Mouse (Mus musculus) splenic B cell, adult 2 months (primary cell): Measurements from ENCODE around the gene 1700066M21Rik.

Experiments
- DNase-seq: peaks from one replicate; pipeline ENCODE4 v3.0.0-alpha.2; 2011; ENCODE audit warnings: low read depth, low spot score
- H3K27me3 ChIP-seq: 2 replicates; pipeline ENCODE4 v1.6.1; 2012; ENCODE audit warnings: mild to moderate bottlenecking, low read length, moderate library complexity, mixed read lengths; ENCODE audit not compliant: control insufficient read depth, poor library complexity, insufficient read depth, severe bottlenecking
- H3K36me3 ChIP-seq: 2 replicates; pipeline ENCODE4 v1.6.1; 2012; ENCODE audit warnings: mild to moderate bottlenecking, low read length, moderate library complexity, mixed read lengths; ENCODE audit not compliant: control insufficient read depth, poor library complexity, insufficient read depth, severe bottlenecking

1700066M21Rik gene

DNA sequence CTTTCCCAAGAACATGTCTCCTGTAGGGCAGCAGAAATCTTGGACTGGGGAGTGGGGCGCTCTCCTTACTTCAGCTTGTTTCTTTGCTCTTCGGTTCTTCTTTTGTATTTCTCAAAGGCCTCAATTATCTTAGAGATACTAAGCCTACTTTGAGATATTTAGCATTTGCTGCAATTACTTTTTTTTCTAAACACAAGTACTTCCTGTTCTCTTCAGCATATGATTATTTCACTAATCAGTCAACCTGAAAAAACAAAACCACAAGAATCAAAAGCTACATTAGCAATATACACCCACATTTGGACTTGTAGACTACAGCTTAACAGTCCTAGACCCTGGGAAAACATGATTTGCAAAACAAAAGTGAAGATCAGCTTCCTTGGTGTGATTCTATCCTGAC is 2.1 kb upstream of the 1700066M21Rik start:
- peak; percentile 57 for DNase-seq
- Histone ChIP-seq H3K36me3 (no peaks in the 10 kb centered on the region), H3K27me3 (no peaks in the 10 kb centered on the region)

DNA sequence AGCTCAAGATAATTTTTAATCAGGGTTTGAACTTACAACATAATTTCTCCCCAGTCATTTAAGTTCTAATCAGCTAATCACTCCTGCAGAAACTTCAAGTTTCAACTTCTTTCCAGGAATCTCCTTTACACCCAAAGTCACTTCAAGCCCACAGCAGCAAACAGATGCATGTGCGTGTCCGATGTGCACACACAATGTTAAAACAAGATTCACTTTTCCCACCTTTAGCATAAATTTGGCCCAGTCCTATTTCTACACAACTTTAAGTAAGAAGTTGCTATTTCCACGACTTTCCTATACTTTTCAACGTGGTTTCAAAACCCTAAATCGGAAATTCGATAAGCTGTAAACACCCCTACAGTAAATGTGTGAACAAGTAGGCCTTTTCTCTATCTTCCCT is 614 bp upstream of the 1700066M21Rik start:
- DNase-seq, result no peak
- no peaks in the 10 kb centered on the region for H3K27me3 ChIP-seq
- no peaks in the 10 kb centered on the region for H3K36me3 ChIP-seq

DNA sequence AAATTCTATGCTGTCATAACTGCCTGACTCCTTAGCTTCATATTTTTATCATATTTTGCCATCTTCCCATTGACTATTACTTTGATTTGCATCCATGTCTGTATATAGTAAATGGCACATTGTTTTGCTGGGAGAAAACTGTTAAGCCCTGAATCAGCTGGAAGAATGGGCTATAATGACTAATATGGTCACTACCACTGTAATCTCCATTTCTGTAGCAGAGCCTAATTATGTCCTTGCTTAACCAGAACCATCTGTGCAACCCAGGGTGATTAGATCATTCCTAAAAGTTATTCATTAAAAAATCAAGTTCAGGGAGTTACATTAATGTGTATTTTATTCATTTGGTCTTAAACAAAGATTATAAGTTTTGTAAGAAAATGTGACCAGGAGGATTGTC is 9.1 kb downstream of the 1700066M21Rik start:
- Histone ChIP-seq H3K36me3 (peaks cover 2% of the 10 kb centered on the region; the same call in 1 of the 2 replicates), H3K27me3 (no peaks in the 10 kb centered on the region)
- DNase-seq, result no peak

GRCm38 (mm10) chr1:57387876-57388275 is 10.5 kb downstream of the 1700066M21Rik start:
- no peak for DNase-seq
- no peaks in the 10 kb centered on the region for H3K27me3 ChIP-seq

GRCm38 (mm10) chr1:57388402-57389155 is 11.2 kb downstream of the 1700066M21Rik start:
- H3K36me3 ChIP-seq, result peaks cover 2% of the 10 kb centered on the region; the same call in 1 of the 2 replicates
- no peaks in the 10 kb centered on the region for H3K27me3 ChIP-seq
- DNase-seq, result no peak

More at GRCm38 (mm10) chr1:57387876-57388275, 10.5 kb downstream of the 1700066M21Rik start:
- peaks cover 2% of the 10 kb centered on the region; the same call in 1 of the 2 replicates for H3K36me3 ChIP-seq

DNA sequence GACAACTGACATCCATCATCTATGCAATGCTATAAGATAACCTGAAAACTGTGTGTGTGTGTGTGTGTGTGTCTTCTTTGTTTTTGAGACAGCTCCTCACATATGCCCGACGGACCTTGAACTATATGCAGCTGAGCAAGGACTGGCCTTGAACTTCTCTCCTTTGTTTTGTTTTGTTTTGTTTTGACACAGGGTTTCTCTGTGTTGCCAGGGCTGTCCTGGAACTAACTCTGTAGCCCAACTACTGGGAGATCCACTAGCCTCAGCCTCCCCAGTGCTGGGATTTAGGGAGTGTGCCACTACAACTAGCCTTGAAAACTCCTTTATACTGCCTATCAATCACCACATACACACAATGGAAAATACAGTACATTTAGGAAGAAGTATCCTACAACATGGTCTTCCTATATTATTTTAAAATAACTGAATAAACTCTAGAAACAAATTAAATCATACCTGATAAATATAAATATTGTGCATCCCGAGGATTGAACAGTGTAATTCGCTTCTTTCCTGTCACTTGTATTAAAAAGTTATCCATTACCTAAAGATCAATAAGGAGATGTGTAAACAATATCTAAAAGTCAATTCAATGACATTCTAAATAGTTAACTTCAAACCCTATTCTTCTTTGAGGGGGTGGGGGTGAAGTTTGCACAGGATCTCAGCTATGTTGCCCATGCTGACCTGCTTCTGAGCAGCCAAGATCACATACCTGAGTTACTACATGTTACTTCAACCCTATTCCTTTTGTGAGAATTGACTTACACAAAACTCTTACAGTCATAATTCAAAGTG is 13.8 kb downstream of the 1700066M21Rik start:
- DNase-seq, result no peak
- Histone ChIP-seq H3K27me3 (no peaks in the 10 kb centered on the region), H3K36me3 (peaks cover 6% of the 10 kb centered on the region; the same call in 1 of the 2 replicates)

DNA sequence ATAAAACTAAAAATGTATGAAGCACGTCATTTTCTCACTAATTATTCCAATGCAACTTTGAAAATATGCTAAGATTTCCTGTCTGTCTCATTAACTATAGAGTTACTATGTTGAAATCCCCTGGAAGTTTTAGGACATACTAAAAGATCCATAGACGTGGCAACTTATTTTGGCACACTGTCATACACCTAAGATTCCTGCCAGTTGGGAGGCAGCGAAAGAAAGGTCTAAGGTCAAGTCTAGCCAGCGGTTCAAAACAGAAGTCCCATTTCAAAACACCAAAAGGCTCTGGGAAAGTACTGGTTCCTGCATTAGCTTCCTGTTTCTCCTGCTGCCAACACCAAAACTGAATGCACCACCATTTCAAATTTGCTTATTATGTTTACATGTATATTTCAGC is 15.0 kb downstream of the 1700066M21Rik start:
- no peak for DNase-seq
- no peaks in the 10 kb centered on the region for H3K27me3 ChIP-seq
- peaks cover 6% of the 10 kb centered on the region; the same call in 1 of the 2 replicates for H3K36me3 ChIP-seq

- no peaks in the 10 kb centered on the region for H3K27me3 ChIP-seq
- DNase-seq, result peak; percentile 76
- 0 out of 2 replicates have a peak, but pooled peaks cover 3% of the 10 kb centered on the region for H3K36me3 ChIP-seq
Observed at GRCm38 (mm10) chr1:57394051-57394450, 16.6 kb downstream of the 1700066M21Rik start.

DNA sequence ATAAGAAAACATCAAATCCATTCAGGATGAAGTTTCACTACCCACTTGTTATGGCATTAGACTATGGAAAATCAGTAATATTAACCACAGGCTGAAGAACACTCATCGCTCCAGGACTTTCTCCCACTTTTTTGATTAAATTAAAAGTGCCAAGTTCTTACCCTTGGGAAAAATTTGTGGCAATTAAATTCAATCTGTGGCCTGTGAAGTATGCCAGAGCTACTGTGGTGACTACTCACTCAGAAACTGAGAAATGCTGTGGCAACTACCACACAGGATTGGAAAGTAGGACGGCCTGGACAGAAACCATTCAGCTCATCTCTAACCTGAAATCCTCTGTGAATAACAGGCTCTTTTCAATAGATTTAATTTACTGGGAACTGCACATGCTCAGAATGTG is 22.9 kb downstream of the 1700066M21Rik start:
- no peaks in the 10 kb centered on the region for H3K27me3 ChIP-seq
- H3K36me3 ChIP-seq, result peaks cover 4% of the 10 kb centered on the region
- DNase-seq, result no peak

GRCm38 (mm10) chr1:57400877-57401276 is 23.5 kb downstream of the 1700066M21Rik start:
- DNase-seq, result no peak
- Histone ChIP-seq H3K36me3 (peaks cover 4% of the 10 kb centered on the region), H3K27me3 (no peaks in the 10 kb centered on the region)

- peaks cover 4% of the 10 kb centered on the region for H3K36me3 ChIP-seq
- DNase-seq, result no peak
- no peaks in the 10 kb centered on the region for H3K27me3 ChIP-seq
Observed at GRCm38 (mm10) chr1:57402116-57402515, 24.7 kb downstream of the 1700066M21Rik start.

- Histone ChIP-seq H3K27me3 (no peaks in the 10 kb centered on the region), H3K36me3 (no peaks in the 10 kb centered on the region)
- DNase-seq, result peak; percentile 80
Observed at GRCm38 (mm10) chr1:57406187-57407151, 29.0 kb downstream of the 1700066M21Rik start, which contains the start of the genes Maip1 and Tyw5. Gene Maip1, plus strand, starts transcription at chr1:57406328. Gene Tyw5, minus strand, starts transcription at chr1:57407101.

DNA sequence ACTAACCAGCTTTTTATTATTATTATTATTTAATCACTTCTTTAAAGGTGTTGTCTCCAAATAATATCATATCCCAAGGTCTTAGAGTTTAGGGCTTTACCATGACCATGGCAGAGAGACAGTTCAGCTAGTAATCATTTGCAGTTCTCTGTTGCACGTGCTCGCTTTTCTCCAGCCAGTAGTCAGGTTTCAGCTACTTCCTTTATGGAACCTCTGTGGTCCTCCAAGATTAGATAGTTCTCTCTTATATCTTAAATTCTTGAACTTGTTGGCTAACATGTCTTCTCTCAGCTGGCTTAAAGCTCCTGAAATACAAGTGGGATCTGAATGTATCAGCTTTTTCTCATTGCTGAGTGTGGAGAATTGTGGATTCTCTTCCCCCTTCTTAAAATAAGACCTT is 31.6 kb downstream of the 1700066M21Rik start:
- H3K36me3 ChIP-seq, result no peaks in the 10 kb centered on the region
- no peaks in the 10 kb centered on the region for H3K27me3 ChIP-seq
- DNase-seq, result no peak

- H3K27me3 ChIP-seq, result no peaks in the 10 kb centered on the region
- H3K36me3 ChIP-seq, result 0 out of 2 replicates have a peak, but pooled peaks cover 4% of the 10 kb centered on the region
- no peak for DNase-seq
Observed at GRCm38 (mm10) chr1:57413397-57413796, 36.0 kb downstream of the 1700066M21Rik start.
